Mouse (Mus musculus): ENCODE results near the gene Cdc26. TPM values are rescaled to one million over a fixed set of nuclear protein-coding genes. Genes with fewer than 3 reads are reported as not detected.

Cdc26 gene
- total RNA-seq, 1 experiment from 2014 or later = 145 TPM

Other genes starting within 250 kb of the Cdc26 start
- gene Zfp37, start 177.6 kb downstream of the Cdc26 start, total RNA-seq (2017) = not detected in 2 replicates
- gene Slc31a2, start 146.1 kb downstream of the Cdc26 start, total RNA-seq (2017) = 4.9 and 6.8 TPM in 2 replicates
- gene Fkbp15, start 48.1 kb downstream of the Cdc26 start, total RNA-seq (2017) = 55.6 and 60.2 TPM in 2 replicates
- 12.5 and 17.6 TPM in 2 replicates for gene Slc31a1, start 47.9 kb downstream of the Cdc26 start, total RNA-seq (2017)
- 19.8 and 23.4 TPM in 2 replicates for gene Prpf4, start 155 bp upstream of the Cdc26 start, total RNA-seq (2017)
- gene Rnf183, start 26.6 kb upstream of the Cdc26 start, total RNA-seq (2017) = not detected in 2 replicates
- gene Wdr31, start 62.3 kb upstream of the Cdc26 start, total RNA-seq (2017) = 0.39 and 0.82 TPM in 2 replicates
- gene Bspry, start 71.4 kb upstream of the Cdc26 start, total RNA-seq (2017) = 0.27 TPM in 1 of 2 replicates, not detected in the other
- 4.3 TPM in 1 of 2 replicates, not detected in the other for gene Hdhd3, start 94.8 kb upstream of the Cdc26 start, total RNA-seq (2017)
- gene Alad, start 111.3 kb upstream of the Cdc26 start, total RNA-seq (2017) = 38.6 and 54.8 TPM in 2 replicates
- 84.0 and 97.3 TPM in 2 replicates for gene Pole3, start 116.4 kb upstream of the Cdc26 start, total RNA-seq (2017)
- gene 4933430I17Rik, start 116.7 kb upstream of the Cdc26 start, total RNA-seq (2017) = 0.41 TPM in 1 of 2 replicates, not detected in the other
- 6.2 and 8.2 TPM in 2 replicates for gene Rgs3, start 151.2 kb upstream of the Cdc26 start, total RNA-seq (2017)

All from common myeloid progenitor, adult 5-6 weeks (primary cell).